Mouse (Mus musculus): Measurements from ENCODE around the gene Cbfa2t3. TPM values are rescaled to one million over a fixed set of nuclear protein-coding genes. Genes with fewer than 3 reads are reported as not detected.

Gene Cbfa2t3
- total RNA-seq (2014; fragmentation: Nextera tagmentation) (78.3 and 79.6 TPM in 2 replicates), total RNA-seq (2017) (7.8 and 15.4 TPM in 2 replicates)

- ATAC-seq (replicated peaks; ENCODE audit: low FRiP score, low TSS enrichment, poor library complexity, severe bottlenecking) = peak; percentile 38
Measured at GRCm38 (mm10) chr8:122699005-122699492, at the start of gene Cbfa2t3. TSS of gene Cbfa2t3 (minus strand) at chr8:122699109.

- ATAC-seq (replicated peaks; ENCODE audit: low FRiP score, low TSS enrichment, poor library complexity, severe bottlenecking) = no peak
Measured at GRCm38 (mm10) chr8:122747825-122748224, 48.9 kb upstream of the Cbfa2t3 start.

GRCm38 (mm10) chr8:122746439-122746838, 47.5 kb upstream of the Cbfa2t3 start:
- no peak for ATAC-seq (replicated peaks; ENCODE audit: low FRiP score, low TSS enrichment, poor library complexity, severe bottlenecking)

GRCm38 (mm10) chr8:122745750-122746275, 46.9 kb upstream of the Cbfa2t3 start:
- no peak for ATAC-seq (replicated peaks; ENCODE audit: low FRiP score, low TSS enrichment, poor library complexity, severe bottlenecking)

GRCm38 (mm10) chr8:122745022-122745749, 46.3 kb upstream of the Cbfa2t3 start:
- no peak for ATAC-seq (replicated peaks; ENCODE audit: low FRiP score, low TSS enrichment, poor library complexity, severe bottlenecking)

GRCm38 (mm10) chr8:122742471-122742870, 43.6 kb upstream of the Cbfa2t3 start:
- no peak for ATAC-seq (replicated peaks; ENCODE audit: low FRiP score, low TSS enrichment, poor library complexity, severe bottlenecking)

GRCm38 (mm10) chr8:122739102-122739725, 40.3 kb upstream of the Cbfa2t3 start:
- ATAC-seq (replicated peaks; ENCODE audit: low FRiP score, low TSS enrichment, poor library complexity, severe bottlenecking) = no peak

- ATAC-seq (replicated peaks; ENCODE audit: low FRiP score, low TSS enrichment, poor library complexity, severe bottlenecking) = no peak
Measured at GRCm38 (mm10) chr8:122737886-122738285, 39.0 kb upstream of the Cbfa2t3 start.

GRCm38 (mm10) chr8:122737071-122737470, 38.2 kb upstream of the Cbfa2t3 start:
- peak; percentile 46 for ATAC-seq (replicated peaks; ENCODE audit: low FRiP score, low TSS enrichment, poor library complexity, severe bottlenecking)

- ATAC-seq (replicated peaks; ENCODE audit: low FRiP score, low TSS enrichment, poor library complexity, severe bottlenecking) = no peak
Measured at GRCm38 (mm10) chr8:122736623-122737022, 37.7 kb upstream of the Cbfa2t3 start.

- peak; percentile 85 for ATAC-seq (replicated peaks; ENCODE audit: low FRiP score, low TSS enrichment, poor library complexity, severe bottlenecking)
Measured at GRCm38 (mm10) chr8:122735542-122736473, 36.9 kb upstream of the Cbfa2t3 start.

GRCm38 (mm10) chr8:122735110-122735509, 36.2 kb upstream of the Cbfa2t3 start:
- no peak for ATAC-seq (replicated peaks; ENCODE audit: low FRiP score, low TSS enrichment, poor library complexity, severe bottlenecking)

- no peak for ATAC-seq (replicated peaks; ENCODE audit: low FRiP score, low TSS enrichment, poor library complexity, severe bottlenecking)
Measured at GRCm38 (mm10) chr8:122728630-122729029, 29.7 kb upstream of the Cbfa2t3 start.

GRCm38 (mm10) chr8:122727412-122727811, 28.5 kb upstream of the Cbfa2t3 start:
- ATAC-seq (replicated peaks; ENCODE audit: low FRiP score, low TSS enrichment, poor library complexity, severe bottlenecking) = peak; percentile 60; the same call in 1 of the 2 replicates

GRCm38 (mm10) chr8:122726789-122727188, 27.9 kb upstream of the Cbfa2t3 start:
- ATAC-seq (replicated peaks; ENCODE audit: low FRiP score, low TSS enrichment, poor library complexity, severe bottlenecking) = no peak

- ATAC-seq (replicated peaks; ENCODE audit: low FRiP score, low TSS enrichment, poor library complexity, severe bottlenecking) = no peak
Measured at GRCm38 (mm10) chr8:122725187-122725586, 26.3 kb upstream of the Cbfa2t3 start.

GRCm38 (mm10) chr8:122720811-122721640, 22.1 kb upstream of the Cbfa2t3 start:
- ATAC-seq (replicated peaks; ENCODE audit: low FRiP score, low TSS enrichment, poor library complexity, severe bottlenecking) = peak; percentile 8; the same call in 1 of the 2 replicates

GRCm38 (mm10) chr8:122720070-122720729, 21.3 kb upstream of the Cbfa2t3 start:
- ATAC-seq (replicated peaks; ENCODE audit: low FRiP score, low TSS enrichment, poor library complexity, severe bottlenecking) = peak; percentile 61
